Mouse (Mus musculus): ENCODE data around the gene Glg1.

DNA sequence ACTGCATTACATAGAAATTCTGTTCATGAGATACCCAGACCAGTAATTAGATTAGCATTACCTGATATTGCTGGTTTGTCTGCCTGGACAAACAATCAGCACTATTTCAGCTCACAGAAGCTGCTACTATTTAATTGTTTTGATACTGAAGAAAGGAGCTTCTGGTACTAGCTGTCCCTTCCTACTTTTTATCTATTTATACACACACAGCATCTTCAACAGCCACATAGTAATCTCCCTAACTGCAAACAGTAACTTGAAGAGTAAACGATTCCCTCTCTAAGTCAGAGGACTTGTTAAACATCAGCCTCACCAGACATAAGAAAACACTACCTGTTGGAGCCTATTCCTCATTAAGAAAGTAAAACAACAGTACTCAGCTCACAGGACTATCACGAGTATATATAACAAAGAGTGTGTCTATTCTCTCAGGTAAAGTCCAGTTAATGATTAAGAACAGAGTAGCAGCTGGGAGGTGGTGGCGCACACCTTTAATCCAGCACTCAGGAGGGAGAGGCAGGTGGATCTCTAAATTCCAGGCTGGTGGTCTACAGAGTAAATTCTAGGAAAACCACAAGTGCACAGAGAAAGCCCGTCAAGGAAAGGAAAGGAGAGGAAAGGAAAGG is 6.4 kb downstream of the Glg1 start:
- TF ChIP-seq CTCF (IDR thresholded peaks at IDR 0.05; ENCODE audit: low read depth), result no peak
- peak; percentile 94 for TF ChIP-seq EP300 (IDR thresholded peaks at IDR 0.05; ENCODE audit: low read depth)
